Mouse (Mus musculus) A20 (cell line): Measurements from ENCODE around the gene Mon2.

ENCODE experiments used
- DNase-seq: peaks from one replicate; pipeline ENCODE4 v3.0.0-alpha.2; 2011; ENCODE audit warnings: low read depth, low spot score

Gene Mon2

GRCm38 (mm10) chr10:122964241-122964636 lies 112.1 kb downstream of the Mon2 start:
- no peak for DNase-seq

GRCm38 (mm10) chr10:122963463-122964240 lies 112.7 kb downstream of the Mon2 start:
- no peak for DNase-seq

- no peak for DNase-seq
Observed at GRCm38 (mm10) chr10:122962651-122963050, 113.7 kb downstream of the Mon2 start.

GRCm38 (mm10) chr10:122961494-122961893 lies 114.8 kb downstream of the Mon2 start:
- DNase-seq: no peak

GRCm38 (mm10) chr10:122960738-122961137 lies 115.6 kb downstream of the Mon2 start:
- no peak for DNase-seq

GRCm38 (mm10) chr10:122960216-122960615 lies 116.1 kb downstream of the Mon2 start:
- no peak for DNase-seq

GRCm38 (mm10) chr10:122958699-122959098 lies 117.6 kb downstream of the Mon2 start:
- no peak for DNase-seq

- DNase-seq: no peak
Observed at GRCm38 (mm10) chr10:122957918-122958317, 118.4 kb downstream of the Mon2 start.

GRCm38 (mm10) chr10:122953576-122953975 lies 122.7 kb downstream of the Mon2 start:
- DNase-seq: no peak

GRCm38 (mm10) chr10:122950966-122951365 lies 125.3 kb downstream of the Mon2 start:
- no peak for DNase-seq

GRCm38 (mm10) chr10:122944888-122945287 lies 131.4 kb downstream of the Mon2 start:
- no peak for DNase-seq

- DNase-seq: no peak
Observed at GRCm38 (mm10) chr10:122943824-122944223, 132.5 kb downstream of the Mon2 start.

GRCm38 (mm10) chr10:122942771-122943170 lies 133.5 kb downstream of the Mon2 start:
- DNase-seq: no peak
